Mouse (Mus musculus) liver, embryonic 14.5 days (tissue): ENCODE data around the gene Cdc37.

ENCODE experiments used
- CTCF ChIP-seq: IDR thresholded peaks from 2 replicates; pipeline ENCODE4 v1.5.1; 2016; ENCODE audit warnings: antibody characterized with exemption, low read depth, control low read depth
- EP300 ChIP-seq: IDR thresholded peaks from 2 replicates; pipeline ENCODE4 v1.6.1; 2016; ENCODE audit warnings: antibody characterized with exemption, low read depth

DNA sequence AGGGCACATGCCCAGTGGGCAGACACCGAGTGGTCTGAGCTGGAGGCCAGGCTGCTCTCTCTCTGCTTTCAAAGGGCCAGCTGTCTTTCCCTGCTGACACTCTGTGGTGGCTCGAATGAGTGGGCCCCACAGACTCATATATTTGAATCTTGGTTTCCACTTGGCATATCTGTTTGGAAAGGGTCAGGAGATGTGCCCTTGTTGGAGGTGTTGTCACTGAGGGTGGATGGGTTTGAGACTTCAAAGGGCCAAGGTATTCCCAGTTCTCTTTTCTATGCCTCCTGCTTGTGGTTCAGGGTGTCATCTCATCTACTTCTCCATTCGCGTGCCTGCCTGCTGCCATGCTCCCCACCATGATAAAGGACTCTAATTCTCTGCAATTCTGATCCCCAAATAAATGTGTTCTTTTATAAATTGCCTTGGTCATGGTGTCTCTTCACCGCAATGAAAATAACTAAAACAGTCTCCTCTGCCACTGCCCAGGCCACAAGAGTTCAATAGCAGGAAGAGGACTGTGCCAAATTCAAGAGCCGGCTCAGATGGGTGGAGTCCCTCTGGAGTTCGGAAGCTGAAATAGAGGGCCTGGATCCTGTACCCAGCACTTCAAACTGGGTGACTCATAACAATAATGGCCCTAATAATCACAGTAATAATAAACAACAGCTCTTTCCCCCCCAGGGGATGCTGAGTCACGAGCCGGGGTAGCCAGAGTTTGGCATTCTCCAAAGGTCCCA is 15.0 kb downstream of the Cdc37 start:
- TF ChIP-seq EP300, result no peak
- no peak for TF ChIP-seq CTCF
